Mouse (Mus musculus) liver, embryonic 11.5 days (tissue): Measurements from ENCODE around the gene Ephb2. TPM values are rescaled to one million over a fixed set of nuclear protein-coding genes. Genes with fewer than 3 reads are reported as not detected.

Source experiments
- ATAC-seq: fragments of 200-750 bp; cut with Nextera tagmentation; replicated peaks from 2 replicates; pipeline ENCODE4 v1.8.0; 2017; ENCODE audit warnings: moderate number of reproducible peaks, mild to moderate bottlenecking, moderate TSS enrichment, moderate library complexity; ENCODE audit not compliant: low FRiP score
- DNase-seq: peaks from one replicate; pipeline ENCODE4 v3.0.0-alpha.2; 2017; ENCODE audit warnings: low spot score
- H3K27ac ChIP-seq: fragments of 300-500 bp; sonication (generic); 2 replicates; pipeline ENCODE4 v1.5.1; 2014; ENCODE audit warnings: mild to moderate bottlenecking, low read depth, low read length, control low read depth
- H3K27me3 ChIP-seq: fragments of 300-500 bp; sonication (generic); replicated peaks from 2 replicates; pipeline ENCODE4 v1.6.1; 2014; ENCODE audit warnings: low read length, mixed read lengths; ENCODE audit not compliant: control insufficient read depth, insufficient read depth
- H3K36me3 ChIP-seq: fragments of 300-500 bp; sonication (generic); 2 replicates; pipeline ENCODE4 v1.6.1; 2014; ENCODE audit warnings: mild to moderate bottlenecking, low read length, moderate library complexity, mixed read lengths; ENCODE audit not compliant: control insufficient read depth, insufficient read depth
- H3K4me1 ChIP-seq: fragments of 300-500 bp; sonication (generic); replicated peaks from 2 replicates; pipeline ENCODE4 v1.6.1; 2014; ENCODE audit warnings: low read length, mixed read lengths; ENCODE audit not compliant: control insufficient read depth, insufficient read depth
- H3K4me2 ChIP-seq: fragments of 300-500 bp; sonication (generic); 2 replicates; pipeline ENCODE4 v1.6.1; 2014; ENCODE audit warnings: mild to moderate bottlenecking, control low read depth, moderate library complexity
- H3K4me3 ChIP-seq: fragments of 300-500 bp; sonication (generic); 2 replicates; pipeline ENCODE4 v1.5.1; 2014; ENCODE audit warnings: low read depth, low read length, control low read depth
- H3K9ac ChIP-seq: fragments of 300-500 bp; sonication (generic); 2 replicates; pipeline ENCODE4 v1.6.1; 2014; ENCODE audit warnings: low read depth, low read length, control low read depth
- H3K9me3 ChIP-seq: fragments of 300-500 bp; sonication (generic); 2 replicates; pipeline ENCODE4 v1.6.1; 2016; ENCODE audit warnings: low read length, inconsistent platforms, mixed read lengths; ENCODE audit not compliant: control insufficient read depth
- WGBS: fragments of 180-500 bp; shearing (Covaris S2); extraction: QIAGEN DNeasy Blood & Tissue Kit; methylation state at CpG from one replicate; pipeline ENCODE4 v1.1.7; 2014; 5-methylcytosine and 5-hydroxymethylcytosine counted together
- polyA plus RNA-seq: library from polyadenylated mRNA; unstranded; fragments of >200 nt; fragmentation: Nextera tagmentation; extraction: Ambion mirVana; gene quantifications from 2 replicates; pipeline ENCODE4 v1.2.1, GENCODE M21; 2014

The Ephb2 gene
- polyA plus RNA-seq, 1 experiment from 2014 or later, result 5.1 TPM

DNA sequence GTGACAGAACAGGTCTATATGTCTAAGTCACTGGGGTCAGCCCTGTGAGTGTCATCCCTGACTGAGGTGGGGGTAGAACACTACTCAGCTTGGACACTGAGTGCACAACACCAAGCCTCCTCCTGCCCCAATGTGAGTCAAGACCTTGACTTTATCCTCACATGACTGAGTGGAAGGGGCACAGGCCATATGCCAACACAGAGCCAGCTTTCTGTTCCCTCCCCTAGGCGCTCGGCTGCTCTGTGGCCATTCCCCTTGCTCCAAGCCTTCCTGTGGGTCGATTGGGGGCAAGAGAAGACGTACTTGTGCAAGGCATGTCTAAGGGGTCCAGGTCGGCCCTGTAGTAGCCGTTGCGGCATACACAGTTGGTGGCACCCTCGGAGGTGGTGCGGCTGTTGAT, 140.1 kb downstream of the Ephb2 start:
- 88% methylated on average over 9 of the region's 9 CpGs for WGBS
- H3K9me3 ChIP-seq, result no peaks in the 10 kb centered on the region
- H3K9ac ChIP-seq, result no peak overlapping the region
- no peaks in the 10 kb centered on the region for H3K27me3 ChIP-seq
- H3K4me3 ChIP-seq, result no peak overlapping the region
- no peaks in the 10 kb centered on the region for H3K4me1 ChIP-seq
- ATAC-seq (no peak), DNase-seq (no peak)
- H3K36me3 ChIP-seq, result 0 out of 2 replicates have a peak, but pooled peaks cover 2% of the 10 kb centered on the region
- no peak overlapping the region for H3K4me2 ChIP-seq
- no peak overlapping the region for H3K27ac ChIP-seq

DNA sequence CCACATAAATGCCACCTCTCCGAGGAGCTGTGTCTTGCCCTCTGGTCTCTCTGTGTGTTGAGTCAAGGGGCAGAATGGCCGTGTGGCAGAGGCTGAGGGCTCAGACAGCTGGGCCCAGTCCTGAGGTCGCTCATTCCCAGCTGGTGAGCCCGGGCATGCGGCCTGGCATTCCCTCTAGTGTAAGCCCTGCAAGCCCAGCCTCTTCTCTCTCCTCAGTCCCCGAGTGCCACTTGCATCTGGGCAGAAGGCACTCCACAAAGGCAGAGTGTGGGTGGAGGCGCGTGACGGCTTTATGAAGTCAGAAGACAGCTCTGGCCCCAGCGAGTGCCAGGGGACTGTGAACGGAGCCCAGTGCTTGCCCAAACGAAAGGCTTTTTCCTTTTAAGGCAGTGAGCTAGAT, 145.8 kb downstream of the Ephb2 start:
- H3K4me1 ChIP-seq, result no peaks in the 10 kb centered on the region; the same call in 1 of the 2 replicates
- H3K4me2 ChIP-seq, result no peak overlapping the region
- no peaks in the 10 kb centered on the region for H3K27me3 ChIP-seq
- 82% methylated on average over 12 of the region's 12 CpGs for WGBS
- DNase-seq (no peak), ATAC-seq (no peak)
- H3K27ac ChIP-seq, result no peak overlapping the region
- no peak overlapping the region for H3K4me3 ChIP-seq
- 0 out of 2 replicates have a peak, but pooled peaks cover 2% of the 10 kb centered on the region for H3K36me3 ChIP-seq
- H3K9ac ChIP-seq, result no peak overlapping the region
- H3K9me3 ChIP-seq, result no peaks in the 10 kb centered on the region

DNA sequence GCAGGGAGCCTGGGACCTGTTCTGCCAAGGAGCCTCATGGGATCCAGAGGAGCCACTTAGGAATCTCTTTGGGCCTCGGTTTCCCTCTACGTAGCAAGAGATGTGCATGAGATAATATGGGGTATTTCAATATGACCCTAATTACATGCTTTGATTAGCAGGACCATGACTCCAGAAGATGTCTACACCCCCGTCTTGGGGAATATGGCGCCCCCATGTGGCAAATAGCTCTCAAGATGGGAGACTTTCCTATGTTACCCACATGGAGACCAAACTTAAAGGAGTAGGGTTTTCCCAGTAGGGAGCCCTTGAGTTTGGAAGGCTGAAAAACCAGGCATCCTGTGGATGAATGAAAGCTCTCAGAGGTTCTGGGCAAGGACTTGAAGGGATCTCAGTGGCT, 147.7 kb downstream of the Ephb2 start:
- no peak for ATAC-seq
- Histone ChIP-seq H3K9me3 (no peaks in the 10 kb centered on the region), H3K4me1 (no peaks in the 10 kb centered on the region; the same call in 1 of the 2 replicates), H3K36me3 (0 out of 2 replicates have a peak, but pooled peaks cover under 1% of the 10 kb centered on the region), H3K4me2 (no peak overlapping the region), H3K4me3 (no peak overlapping the region), H3K27me3 (no peaks in the 10 kb centered on the region), H3K27ac (no peak overlapping the region), H3K9ac (no peak overlapping the region)
- no peak for DNase-seq
- 50% methylated on average over 4 of the region's 4 CpGs for WGBS

DNA sequence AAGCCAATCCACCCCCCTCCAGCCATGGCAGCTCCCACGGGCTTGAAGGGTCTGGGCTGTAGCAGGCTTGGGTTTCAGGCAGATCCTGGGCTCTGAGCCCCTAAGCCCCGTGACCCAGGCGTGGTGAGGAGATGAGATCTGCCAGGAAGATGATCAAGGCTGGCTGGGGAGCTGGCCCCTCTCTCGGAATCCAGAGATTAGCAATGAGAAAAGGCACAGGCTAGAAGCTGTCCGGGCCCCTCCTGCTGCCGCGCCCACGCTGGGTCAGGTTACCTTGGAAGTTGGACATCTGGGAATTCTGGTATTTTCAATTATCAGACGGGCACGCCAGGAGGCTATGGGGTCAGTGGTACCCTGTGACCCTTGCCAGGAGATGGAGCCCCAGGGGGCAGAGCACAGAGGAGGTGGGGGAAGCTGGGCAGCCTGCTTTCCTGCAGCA, 150.3 kb downstream of the Ephb2 start:
- peaks cover 3% of the 10 kb centered on the region; the same call in 1 of the 2 replicates for H3K4me1 ChIP-seq
- no peaks in the 10 kb centered on the region for H3K36me3 ChIP-seq
- no peak overlapping the region for H3K4me2 ChIP-seq
- no peaks in the 10 kb centered on the region for H3K9me3 ChIP-seq
- no peaks in the 10 kb centered on the region for H3K27me3 ChIP-seq
- H3K4me3 ChIP-seq, result no peak overlapping the region
- 51% methylated on average over 10 of the region's 10 CpGs for WGBS
- DNase-seq (no peak), ATAC-seq (no peak)
- no peak overlapping the region for H3K9ac ChIP-seq
- H3K27ac ChIP-seq, result no peak overlapping the region

DNA sequence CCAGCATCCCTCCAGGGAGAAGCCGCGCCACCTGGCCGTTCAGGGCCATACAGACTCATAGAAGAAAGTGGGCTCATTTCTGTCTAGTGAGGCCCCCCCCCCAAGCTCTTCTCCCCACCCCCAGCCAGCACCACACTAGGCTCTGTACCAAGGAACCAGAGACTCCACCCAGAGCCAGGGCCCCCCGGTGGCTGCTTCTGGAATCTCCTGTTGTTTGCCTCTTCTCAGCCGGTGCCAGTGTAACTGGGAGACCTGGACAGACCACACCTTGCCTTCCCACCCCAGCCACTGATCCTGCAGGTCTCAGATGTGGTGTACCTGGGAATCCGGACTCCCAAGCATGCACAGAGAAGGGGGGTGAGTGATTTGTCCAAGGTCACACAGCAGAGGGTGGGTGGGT, 151.3 kb downstream of the Ephb2 start:
- H3K27ac ChIP-seq, result no peak overlapping the region
- ATAC-seq, result no peak
- 70% methylated on average over 6 of the region's 6 CpGs for WGBS
- H3K9me3 ChIP-seq, result no peaks in the 10 kb centered on the region
- H3K36me3 ChIP-seq, result no peaks in the 10 kb centered on the region
- peaks cover 6% of the 10 kb centered on the region for H3K4me1 ChIP-seq
- no peak for DNase-seq
- H3K4me3 ChIP-seq, result no peak overlapping the region
- no peak overlapping the region for H3K9ac ChIP-seq
- H3K27me3 ChIP-seq, result no peaks in the 10 kb centered on the region
- H3K4me2 ChIP-seq, result no peak overlapping the region

DNA sequence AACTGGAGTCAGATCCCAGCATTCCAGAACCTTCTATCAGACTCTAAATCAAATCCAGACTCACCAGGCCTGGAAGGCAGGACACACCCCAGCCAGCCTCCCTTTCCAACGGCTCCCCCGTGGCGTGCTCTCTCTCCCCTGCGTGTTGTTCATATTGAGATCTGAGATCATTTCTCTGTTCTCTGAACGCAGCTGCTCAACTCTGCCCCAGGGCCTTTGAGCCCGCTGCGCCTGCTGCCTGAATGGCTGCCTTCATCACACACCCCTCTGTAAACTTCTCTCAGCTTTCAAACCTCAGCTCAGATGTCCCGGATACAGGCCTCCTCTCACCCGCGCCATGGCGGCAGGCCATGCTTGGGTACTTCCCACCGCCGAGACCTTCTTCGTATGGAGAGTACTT, 155.1 kb downstream of the Ephb2 start:
- H3K36me3 ChIP-seq, result no peaks in the 10 kb centered on the region
- no peaks in the 10 kb centered on the region for H3K27me3 ChIP-seq
- no peak for ATAC-seq
- H3K27ac ChIP-seq, result no peak overlapping the region
- H3K4me3 ChIP-seq, result no peak overlapping the region
- H3K9ac ChIP-seq, result no peak overlapping the region
- peaks cover 6% of the 10 kb centered on the region for H3K4me1 ChIP-seq
- no peak for DNase-seq
- no peaks in the 10 kb centered on the region for H3K9me3 ChIP-seq
- WGBS, result 84% methylated on average over 14 of the region's 14 CpGs
- H3K4me2 ChIP-seq, result no peak overlapping the region

DNA sequence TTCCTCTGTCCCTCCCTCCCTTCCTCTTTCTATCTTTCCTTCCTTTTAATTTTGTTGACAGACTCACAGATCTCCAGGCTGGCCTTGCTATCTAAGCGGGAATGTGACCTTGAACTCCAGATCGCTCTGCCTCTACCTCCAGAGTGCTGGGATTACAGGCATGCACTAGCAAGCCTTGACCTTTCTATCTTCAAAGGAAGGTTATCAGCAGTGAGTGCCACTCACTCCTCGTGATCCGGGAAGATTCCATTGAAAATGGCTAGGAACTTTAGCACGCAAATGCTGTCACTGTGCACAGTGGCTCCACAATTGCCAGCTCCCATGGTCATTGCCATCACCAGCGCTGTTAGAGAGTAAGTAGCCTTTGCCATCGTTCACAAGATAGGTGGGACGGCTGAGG, 156.6 kb downstream of the Ephb2 start:
- no peak overlapping the region for H3K4me3 ChIP-seq
- no peak for ATAC-seq
- H3K36me3 ChIP-seq, result no peaks in the 10 kb centered on the region
- peaks cover 6% of the 10 kb centered on the region for H3K4me1 ChIP-seq
- no peaks in the 10 kb centered on the region for H3K27me3 ChIP-seq
- no peak overlapping the region for H3K27ac ChIP-seq
- 61% methylated on average over 8 of the region's 8 CpGs for WGBS
- H3K9ac ChIP-seq, result no peak overlapping the region
- H3K4me2 ChIP-seq, result no peak overlapping the region
- H3K9me3 ChIP-seq, result no peaks in the 10 kb centered on the region
- no peak for DNase-seq

DNA sequence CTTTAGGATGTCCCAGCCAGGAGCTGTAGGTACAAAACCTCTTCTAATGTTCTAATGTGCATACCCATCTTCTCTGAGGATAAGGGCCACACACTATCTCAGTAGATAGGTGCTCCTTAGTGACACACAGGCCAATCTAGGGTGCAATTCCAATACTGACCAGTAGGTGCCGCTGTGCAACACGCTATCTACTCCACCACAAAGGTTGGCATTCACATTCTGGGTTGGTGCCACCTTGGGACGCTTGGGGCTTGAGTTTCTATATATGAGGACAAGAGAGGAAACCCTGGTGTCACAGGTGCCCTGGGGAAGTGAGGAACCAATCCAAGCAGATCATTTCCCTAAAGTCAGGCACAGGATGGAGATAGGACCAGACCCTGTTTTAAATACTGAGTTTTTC, 157.3 kb downstream of the Ephb2 start:
- no peak overlapping the region for H3K9ac ChIP-seq
- peaks cover 6% of the 10 kb centered on the region for H3K4me1 ChIP-seq
- H3K27ac ChIP-seq, result no peak overlapping the region
- no peaks in the 10 kb centered on the region for H3K36me3 ChIP-seq
- H3K4me2 ChIP-seq, result no peak overlapping the region
- DNase-seq (peak; percentile 70), ATAC-seq (no peak)
- 4% methylated on average over 3 of the region's 3 CpGs for WGBS
- no peaks in the 10 kb centered on the region for H3K27me3 ChIP-seq
- no peak overlapping the region for H3K4me3 ChIP-seq
- H3K9me3 ChIP-seq, result no peaks in the 10 kb centered on the region

DNA sequence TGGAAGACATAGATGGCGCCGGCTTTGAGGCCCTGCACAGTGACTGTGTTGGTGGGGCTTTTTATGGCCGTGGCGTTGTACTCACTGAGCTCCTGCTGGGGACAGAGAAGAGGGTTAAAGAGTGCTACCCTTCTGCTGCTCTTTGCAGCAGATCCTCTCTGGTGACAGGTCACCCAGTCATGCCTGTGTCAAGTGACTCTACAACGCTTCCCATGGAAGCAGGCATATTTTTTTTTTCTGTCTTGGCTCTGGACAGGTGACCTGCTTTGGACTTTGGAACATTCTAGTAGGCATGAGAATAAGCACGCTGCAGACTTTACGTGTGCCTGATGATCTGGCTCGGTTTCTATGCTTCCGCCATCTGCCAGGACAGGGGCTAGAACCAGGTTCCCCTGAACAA, 160.3 kb downstream of the Ephb2 start:
- no peak overlapping the region for H3K27ac ChIP-seq
- ATAC-seq (no peak), DNase-seq (no peak)
- H3K36me3 ChIP-seq, result no peaks in the 10 kb centered on the region
- no peaks in the 10 kb centered on the region for H3K9me3 ChIP-seq
- H3K27me3 ChIP-seq, result no peaks in the 10 kb centered on the region
- no peak overlapping the region for H3K9ac ChIP-seq
- peaks cover 3% of the 10 kb centered on the region; the same call in 1 of the 2 replicates for H3K4me1 ChIP-seq
- WGBS, result 89% methylated on average over 9 of the region's 9 CpGs
- H3K4me3 ChIP-seq, result no peak overlapping the region
- no peak overlapping the region for H3K4me2 ChIP-seq
